Mouse (Mus musculus) myocyte (in vitro differentiated cells): Measurements from ENCODE around the gene B3gntl1. TPM values are rescaled to one million over a fixed set of nuclear protein-coding genes. Genes with fewer than 3 reads are reported as not detected.

Source experiments
- H3K27me3 ChIP-seq: one replicate; pipeline ENCODE4 v1.6.1; 2011; ENCODE audit not compliant: control insufficient read depth, insufficient read depth, insufficient read length
- H3K36me3 ChIP-seq: one replicate; pipeline ENCODE4 v1.6.1; 2011; ENCODE audit not compliant: control insufficient read depth, insufficient read depth
- H3K4me2 ChIP-seq: one replicate; pipeline ENCODE4 v1.6.1; 2011; ENCODE audit warnings: low read depth, control low read depth
- H3K4me3 ChIP-seq: one replicate; pipeline ENCODE4 v1.5.1; 2011; ENCODE audit warnings: mild to moderate bottlenecking, control low read depth, moderate library complexity
- H3K79me2 ChIP-seq: one replicate; pipeline ENCODE4 v1.6.1; 2011; ENCODE audit not compliant: control insufficient read depth, insufficient read depth
- H3ac ChIP-seq: one replicate; pipeline ENCODE4 v1.6.1; 2011; ENCODE audit not compliant: control insufficient read depth, insufficient read length
- CEBPB ChIP-seq: IDR thresholded peaks from 2 replicates; pipeline ENCODE4 v1.6.1; 2011; ENCODE audit warnings: mild to moderate bottlenecking, moderate library complexity; ENCODE audit not compliant: poor library complexity, insufficient read depth, severe bottlenecking
- E2F4 ChIP-seq: IDR thresholded peaks from one replicate; pipeline ENCODE4 v1.6.1; 2011; ENCODE audit warnings: mild to moderate bottlenecking, control low read depth, moderate library complexity; ENCODE audit not compliant: insufficient read depth
- MAX ChIP-seq: IDR thresholded peaks from one replicate; pipeline ENCODE4 v1.6.1; 2011; ENCODE audit warnings: low read depth, mild to moderate bottlenecking, control low read depth
- MYOD1 ChIP-seq, 3 experiments: IDR thresholded peaks; one replicate each; pipeline ENCODE4 v1.6.1; 2011; ENCODE audit warnings: control low read depth in 2 of 3, low read depth in 2 of 3, mild to moderate bottlenecking in 2 of 3, moderate library complexity in 1 of 3; ENCODE audit not compliant: insufficient read length in 2 of 3, control insufficient read depth in 1 of 3
- MYOG ChIP-seq, 3 experiments: IDR thresholded peaks; one replicate each; pipeline ENCODE4 v1.6.1; 2011; ENCODE audit warnings: control low read depth in 2 of 3, low read depth in 2 of 3, mild to moderate bottlenecking in 2 of 3; ENCODE audit not compliant: insufficient read length in 2 of 3, control insufficient read depth in 1 of 3, insufficient read depth in 1 of 3
- POLR2A ChIP-seq: IDR thresholded peaks from one replicate; pipeline ENCODE4 v1.6.1; 2011; ENCODE audit warnings: low read depth, mild to moderate bottlenecking, control low read depth, moderate library complexity; ENCODE audit not compliant: insufficient read length
- POLR2AphosphoS2 ChIP-seq: IDR thresholded peaks from one replicate; pipeline ENCODE4 v1.6.1; 2011; ENCODE audit warnings: low read depth, control low read depth; ENCODE audit not compliant: insufficient read length
- REST ChIP-seq: IDR thresholded peaks from one replicate; pipeline ENCODE4 v1.6.1; 2011; ENCODE audit warnings: mild to moderate bottlenecking, control low read depth, moderate library complexity; ENCODE audit not compliant: insufficient read depth, insufficient read length
- SRF ChIP-seq: IDR thresholded peaks from one replicate; pipeline ENCODE4 v1.6.1; 2011; ENCODE audit warnings: low read depth; ENCODE audit not compliant: control insufficient read depth, insufficient read length
- TCF12 ChIP-seq: IDR thresholded peaks from one replicate; pipeline ENCODE4 v1.6.1; 2011; ENCODE audit warnings: mild to moderate bottlenecking, control low read depth; ENCODE audit not compliant: poor library complexity, insufficient read depth, severe bottlenecking
- TCF3 ChIP-seq: IDR thresholded peaks from one replicate; pipeline ENCODE4 v1.6.1; 2011; ENCODE audit warnings: low read depth, control low read depth; ENCODE audit not compliant: insufficient read length
- USF1 ChIP-seq: IDR thresholded peaks from one replicate; pipeline ENCODE4 v1.6.1; 2011; ENCODE audit warnings: low read depth, mild to moderate bottlenecking, control low read depth, moderate library complexity
- polyA plus RNA-seq: library from polyadenylated mRNA; unstranded; fragments of >200 nt; fragmentation: generic; extraction: Trizol; gene quantifications from one replicate; pipeline ENCODE4 v1.2.1, GENCODE M21; 2012; ENCODE audit warnings: missing spikeins

B3gntl1 gene
- polyA plus RNA-seq, 1 experiment = 5.4 TPM

DNA sequence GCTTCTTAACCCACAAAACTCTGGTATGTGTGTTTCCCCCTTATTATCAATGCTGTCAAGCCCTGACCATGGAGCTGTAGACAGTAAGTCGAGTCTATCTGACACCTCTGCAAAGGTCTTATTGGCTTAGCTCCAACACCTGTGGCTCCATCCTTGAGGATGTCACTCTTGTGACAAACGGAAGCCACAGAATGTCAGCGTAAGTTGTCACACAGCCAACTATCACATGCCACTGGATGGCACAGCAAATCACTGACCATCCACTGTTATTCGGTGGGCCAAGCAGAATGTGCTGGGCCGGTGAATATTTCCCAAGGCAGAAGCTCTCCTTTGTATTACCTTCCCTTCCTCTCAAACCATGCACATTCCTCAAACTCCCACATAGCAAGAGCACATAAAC, 24.8 kb downstream of the B3gntl1 start:
- TF ChIP-seq SRF = no peak
- TF ChIP-seq E2F4 = no peak
- TF ChIP-seq TCF12 = no peak
- no peak for TF ChIP-seq USF1
- no peak for TF ChIP-seq MAX
- no peak for TF ChIP-seq POLR2A
- no peak for TF ChIP-seq POLR2AphosphoS2
- TF ChIP-seq MYOD1 (IDR thresholded peaks at IDR 0.05; ENCODE audit: control insufficient read depth in 1 of 3, insufficient read length in 2 of 3, low read depth in 2 of 3) = no peak
- no peak for TF ChIP-seq REST
- TF ChIP-seq TCF3 = no peak
- no peak for TF ChIP-seq MYOG (IDR thresholded peaks at IDR 0.05; ENCODE audit: control insufficient read depth in 1 of 3, insufficient read depth in 1 of 3, insufficient read length in 2 of 3, low read depth in 2 of 3)
- TF ChIP-seq CEBPB = no peak
- H3K27me3 ChIP-seq = no peaks in the 10 kb centered on the region
- H3K4me3 ChIP-seq = no peak overlapping the region
- no peak overlapping the region for H3ac ChIP-seq
- H3K79me2 ChIP-seq = no peaks in the 10 kb centered on the region
- H3K4me2 ChIP-seq = no peak overlapping the region
- H3K36me3 ChIP-seq = peaks cover 3% of the 10 kb centered on the region

- Histone ChIP-seq H3K36me3 (peaks cover 3% of the 10 kb centered on the region), H3K4me2 (peak overlapping the region; percentile 68), H3K27me3 (no peaks in the 10 kb centered on the region), H3K79me2 (no peaks in the 10 kb centered on the region), H3K4me3 (no peak overlapping the region), H3ac (no peak overlapping the region)
- TF ChIP-seq MAX (no peak), TCF3 (no peak)
Observed at GRCm38 (mm10) chr11:121647321-121647720, 25.6 kb downstream of the B3gntl1 start.

GRCm38 (mm10) chr11:121645394-121645793, 27.6 kb downstream of the B3gntl1 start:
- no peak for TF ChIP-seq POLR2A
- TF ChIP-seq TCF3 = no peak
- TF ChIP-seq MAX = no peak
- TF ChIP-seq E2F4 = no peak
- no peak for TF ChIP-seq TCF12
- no peak for TF ChIP-seq MYOD1 (IDR thresholded peaks at IDR 0.05; ENCODE audit: control insufficient read depth in 1 of 3, insufficient read length in 2 of 3, low read depth in 2 of 3)
- TF ChIP-seq SRF = no peak
- no peak for TF ChIP-seq POLR2AphosphoS2
- TF ChIP-seq CEBPB = no peak
- no peak for TF ChIP-seq USF1
- TF ChIP-seq REST = no peak
- Histone ChIP-seq H3ac (no peak overlapping the region), H3K4me3 (no peak overlapping the region), H3K27me3 (no peaks in the 10 kb centered on the region), H3K36me3 (peaks cover 6% of the 10 kb centered on the region), H3K79me2 (no peaks in the 10 kb centered on the region), H3K4me2 (no peak overlapping the region)

GRCm38 (mm10) chr11:121641501-121642145, 31.3 kb downstream of the B3gntl1 start:
- Histone ChIP-seq H3K79me2 (no peaks in the 10 kb centered on the region), H3K4me2 (no peak overlapping the region), H3K4me3 (no peak overlapping the region), H3K27me3 (no peaks in the 10 kb centered on the region), H3ac (no peak overlapping the region), H3K36me3 (peaks cover 28% of the 10 kb centered on the region)
- TF ChIP-seq MYOD1 (IDR thresholded peaks at IDR 0.05; ENCODE audit: control insufficient read depth in 1 of 3, insufficient read length in 2 of 3, low read depth in 2 of 3) (no peak), USF1 (no peak), MYOG (IDR thresholded peaks at IDR 0.05; ENCODE audit: control insufficient read depth in 1 of 3, insufficient read depth in 1 of 3, insufficient read length in 2 of 3, low read depth in 2 of 3) (no peak), REST (no peak), TCF3 (no peak), MAX (no peak), SRF (no peak), POLR2A (no peak)

- Histone ChIP-seq H3K79me2 (no peaks in the 10 kb centered on the region), H3K36me3 (peaks cover 32% of the 10 kb centered on the region)
- TF ChIP-seq TCF3 (no peak), USF1 (no peak), SRF (no peak)
Observed at GRCm38 (mm10) chr11:121636646-121637045, 36.3 kb downstream of the B3gntl1 start.

More at GRCm38 (mm10) chr11:121636646-121637045, 36.3 kb downstream of the B3gntl1 start:
- Histone ChIP-seq H3ac (no peak overlapping the region), H3K27me3 (no peaks in the 10 kb centered on the region), H3K4me3 (no peak overlapping the region), H3K4me2 (no peak overlapping the region)
